Mouse (Mus musculus): ENCODE results near the gene Zfp935.
"Not testable (repeated sequence)": the region's sequence is repeated elsewhere in the genome, so short reads cannot be mapped to it uniquely, and the experiment has no call there.

The Zfp935 gene

DNA sequence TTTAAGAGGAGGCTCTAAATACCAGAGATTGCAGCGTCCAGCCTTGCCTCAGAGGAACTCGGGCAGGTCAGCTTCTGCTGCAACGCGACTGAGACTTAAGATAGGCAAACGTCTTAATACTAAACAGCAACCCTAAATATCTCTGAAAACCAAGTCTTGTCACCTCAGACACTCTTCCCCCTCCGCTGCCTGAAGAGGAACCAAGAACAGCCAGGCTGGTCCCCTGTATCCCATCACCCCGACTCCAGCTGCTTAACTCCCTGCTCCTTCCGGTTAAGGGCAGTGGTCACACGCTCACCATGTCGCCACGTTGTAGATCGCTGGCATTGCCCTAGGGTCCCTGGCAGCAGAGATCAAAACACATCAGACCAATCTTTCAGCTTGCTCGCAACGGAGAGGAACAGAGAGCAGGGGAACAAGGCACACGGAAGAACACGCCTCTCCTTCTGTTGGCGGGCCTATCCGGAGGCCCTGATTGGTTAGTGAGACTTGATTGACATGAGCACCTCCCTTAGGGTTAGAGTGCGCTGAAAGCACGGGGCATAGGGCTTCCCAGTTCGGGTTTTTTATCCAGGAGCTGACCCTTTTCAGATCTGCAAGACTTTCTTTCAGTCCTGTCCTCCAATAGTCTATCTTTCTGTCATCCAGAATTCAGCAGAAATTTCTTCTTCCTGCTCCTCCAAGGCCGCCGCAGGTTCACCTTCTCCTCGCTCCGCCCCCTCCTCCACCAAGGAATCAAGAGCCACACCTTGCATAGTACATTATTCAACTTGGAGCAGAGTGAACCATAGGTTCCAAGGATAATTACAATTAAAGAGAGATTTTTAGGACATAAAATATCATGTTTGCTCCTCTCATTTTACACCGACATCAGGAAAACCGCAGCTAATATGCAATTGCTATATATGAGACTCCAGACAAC lies at the start of gene Zfp935:
TSS of gene Zfp935 (minus strand) at position 323 of the 922 bp plus-strand sequence.
- ATAC-seq (ENCODE audit: insufficient number of reproducible peaks, low FRiP score, low TSS enrichment): not testable (repeated sequence)

DNA sequence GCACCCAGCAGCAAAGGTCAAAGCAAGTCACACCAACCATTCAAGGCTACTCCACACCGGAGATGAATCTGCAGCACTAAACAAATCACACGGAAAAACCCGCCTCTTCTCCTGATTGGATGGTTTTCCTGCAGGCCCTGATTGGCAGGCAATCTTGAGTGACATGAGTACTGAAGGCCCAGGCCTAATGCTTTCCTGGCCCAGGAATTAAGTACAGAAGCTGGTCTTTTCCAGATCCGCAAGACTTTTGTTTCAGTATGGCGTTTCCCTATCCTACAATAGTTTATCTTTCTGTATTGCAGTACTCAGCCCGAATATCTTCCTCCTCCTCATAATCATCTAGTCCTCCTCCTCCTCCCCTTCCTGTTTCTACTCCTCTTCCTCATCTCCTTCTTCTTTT lies 12.8 kb upstream of the Zfp935 start, which contains the start of gene Zfp934:
TSS of gene Zfp934 (minus strand) at position 101 of the 400 bp plus-strand sequence.
- ATAC-seq (ENCODE audit: insufficient number of reproducible peaks, low FRiP score, low TSS enrichment): not testable (repeated sequence)

- not testable (repeated sequence) for ATAC-seq (ENCODE audit: insufficient number of reproducible peaks, low FRiP score, low TSS enrichment)
Observed at GRCm38 (mm10) chr13:62561696-62562095, 3.4 kb upstream of the Zfp935 start.

DNA sequence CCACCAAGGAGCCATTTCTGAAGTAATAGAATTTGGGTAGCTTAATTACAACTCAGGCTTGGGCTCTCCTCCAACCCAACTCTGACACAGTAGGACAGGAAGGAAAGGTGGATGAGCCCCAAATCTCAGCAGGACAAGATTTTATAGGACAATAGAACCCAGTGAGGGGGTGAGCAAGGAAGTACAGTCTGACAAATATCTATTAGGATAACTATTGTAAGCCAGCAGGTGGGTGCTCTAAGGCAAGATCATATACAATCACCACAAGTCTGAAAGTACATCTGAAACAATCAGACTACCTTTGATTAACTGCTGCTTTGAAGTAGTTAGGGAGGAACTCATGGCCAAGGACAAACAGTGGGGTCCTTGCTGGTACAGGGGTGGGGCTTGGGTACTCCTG lies 28.2 kb downstream of the Zfp935 start:
- ATAC-seq (ENCODE audit: insufficient number of reproducible peaks, low FRiP score, low TSS enrichment): not testable (repeated sequence)

DNA sequence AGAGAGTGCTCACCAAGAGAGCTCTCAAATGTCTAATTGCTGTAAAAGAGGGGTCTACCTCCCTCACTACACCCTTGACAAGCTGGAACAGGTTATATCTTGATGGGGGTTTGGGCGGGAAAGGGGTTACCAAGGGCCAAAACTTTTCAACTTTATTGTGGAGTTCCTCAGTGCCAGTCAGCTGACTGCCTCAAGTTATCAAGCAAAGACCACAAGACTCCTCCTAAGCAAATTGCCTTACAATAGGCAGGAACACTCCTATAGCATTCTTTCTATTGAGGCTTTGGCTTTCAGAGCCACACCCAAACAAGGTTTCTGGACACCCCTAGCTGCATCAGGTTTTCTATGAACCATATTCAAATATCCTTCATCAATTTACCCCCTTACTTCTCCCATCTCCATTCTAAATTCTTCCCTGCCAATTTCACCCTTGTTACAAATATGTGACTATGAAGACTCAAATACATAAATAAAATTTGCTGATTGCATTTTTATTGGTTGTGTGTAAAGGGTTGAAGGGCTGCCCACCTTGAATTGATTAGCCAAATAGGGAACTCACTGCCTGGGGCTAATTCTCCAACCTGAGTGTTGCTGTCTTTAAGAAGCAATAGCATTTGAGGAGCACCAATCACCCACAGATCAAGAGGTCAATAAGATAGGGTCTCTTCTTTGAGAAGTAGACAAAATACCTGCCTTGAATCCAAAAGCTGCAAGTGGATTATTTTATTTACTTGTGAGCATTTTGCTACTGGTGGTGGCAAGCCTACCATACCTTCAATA lies 47.5 kb downstream of the Zfp935 start:
- not testable (repeated sequence) for ATAC-seq (ENCODE audit: insufficient number of reproducible peaks, low FRiP score, low TSS enrichment)

- ATAC-seq (ENCODE audit: insufficient number of reproducible peaks, low FRiP score, low TSS enrichment): not testable (repeated sequence)
Observed at GRCm38 (mm10) chr13:62472661-62473060, 85.7 kb downstream of the Zfp935 start.

DNA sequence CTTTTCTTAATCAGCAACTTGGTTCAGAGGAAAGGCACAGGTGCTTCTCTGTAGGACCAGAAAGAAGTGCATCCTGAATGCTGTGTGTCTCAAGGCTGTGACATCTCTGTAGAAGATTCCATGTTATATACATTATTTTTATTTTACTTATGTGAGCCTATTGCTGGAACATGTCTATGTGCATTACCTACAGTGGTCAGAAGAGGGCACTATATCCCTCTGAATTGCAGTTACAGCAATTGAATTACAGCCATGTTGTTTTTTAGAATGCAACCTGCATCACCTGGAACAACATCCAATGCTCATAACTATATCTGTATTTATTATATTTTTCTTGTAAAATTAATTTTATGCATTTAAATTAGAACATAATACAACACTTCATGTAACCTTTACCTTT lies 88.4 kb downstream of the Zfp935 start:
- not testable (repeated sequence) for ATAC-seq (ENCODE audit: insufficient number of reproducible peaks, low FRiP score, low TSS enrichment)

- ATAC-seq (ENCODE audit: insufficient number of reproducible peaks, low FRiP score, low TSS enrichment): peak; percentile 99
Observed at GRCm38 (mm10) chr13:62466424-62467334, 91.6 kb downstream of the Zfp935 start, which contains the start of gene Gm49359. Gene Gm49359 (minus strand): TSS chr13:62466832.
